Mouse (Mus musculus) testis, postnatal 14 days (tissue): ENCODE data around the gene Pard6b.

ENCODE experiments used
- DNase-seq: peaks from one replicate; pipeline ENCODE4 v3.0.0; 2021; ENCODE audit warnings: low spot score

Gene Pard6b

DNA sequence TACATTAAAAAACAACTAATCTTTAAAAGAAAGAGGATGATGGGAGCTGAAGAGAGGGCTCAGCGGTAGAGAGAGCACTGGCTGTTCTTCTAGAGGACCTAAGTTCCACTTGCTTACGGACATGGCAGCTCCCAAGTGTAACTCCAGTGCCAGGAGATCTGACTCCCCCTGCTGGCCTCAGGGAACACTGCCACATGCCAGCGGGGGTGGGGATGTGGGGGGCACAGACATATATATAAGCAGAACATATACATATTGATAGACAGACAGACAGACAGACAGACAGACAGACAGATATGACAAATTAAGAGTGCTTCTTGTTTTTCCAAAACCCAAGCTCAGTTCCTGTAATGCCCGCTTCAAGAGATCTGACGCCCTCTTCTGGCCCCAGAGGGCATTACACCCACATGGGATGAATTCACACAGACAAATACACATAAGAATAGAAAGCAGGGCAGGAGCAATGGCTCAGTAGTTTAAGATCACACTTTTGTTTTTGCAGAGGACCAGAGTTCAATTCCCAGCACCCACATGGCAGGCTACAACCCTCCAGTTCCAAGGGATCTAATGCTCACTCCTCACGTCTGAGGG lies 21.5 kb upstream of the Pard6b start:
- peak; percentile 54 for DNase-seq

DNA sequence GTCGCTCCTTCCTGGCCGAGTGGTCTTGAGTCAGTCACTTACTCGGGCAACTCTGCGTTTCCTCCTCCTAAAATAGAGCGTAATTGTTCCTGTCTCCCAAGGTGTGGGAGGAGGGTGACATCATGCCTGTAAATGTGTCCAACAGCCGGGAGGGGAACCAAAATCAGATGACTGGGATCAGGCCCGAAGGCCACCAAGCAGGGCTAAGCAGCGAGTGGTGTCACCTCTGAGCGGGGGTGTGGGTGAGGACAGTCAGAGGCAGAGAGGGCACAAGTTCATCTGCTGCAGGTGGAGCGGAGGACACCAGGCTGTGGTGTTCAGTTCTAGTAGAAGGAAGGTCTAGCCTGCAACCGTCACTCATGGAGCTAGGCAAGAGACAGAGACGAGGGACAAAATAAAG lies 17.1 kb upstream of the Pard6b start:
- DNase-seq = peak; percentile 61

DNA sequence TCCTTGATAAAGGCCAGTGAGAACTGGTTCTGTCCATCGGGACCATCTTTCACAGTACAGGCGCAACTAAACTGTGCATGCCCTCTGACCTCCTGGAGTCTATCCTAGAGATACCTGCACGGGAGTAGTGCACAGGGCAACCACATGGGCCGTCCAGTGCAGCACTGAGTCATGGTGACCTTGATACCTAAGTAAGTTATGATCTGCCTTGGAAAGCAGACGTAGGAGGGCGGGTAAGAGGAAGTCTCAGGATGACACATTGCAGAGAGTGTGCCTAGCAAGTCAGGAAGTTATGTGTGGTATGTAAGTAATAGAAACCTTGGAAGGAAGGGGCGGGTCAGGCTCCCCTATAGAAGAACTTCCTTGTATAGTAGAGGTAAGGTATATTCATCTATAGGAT lies 15.3 kb upstream of the Pard6b start:
- DNase-seq = no peak

DNA sequence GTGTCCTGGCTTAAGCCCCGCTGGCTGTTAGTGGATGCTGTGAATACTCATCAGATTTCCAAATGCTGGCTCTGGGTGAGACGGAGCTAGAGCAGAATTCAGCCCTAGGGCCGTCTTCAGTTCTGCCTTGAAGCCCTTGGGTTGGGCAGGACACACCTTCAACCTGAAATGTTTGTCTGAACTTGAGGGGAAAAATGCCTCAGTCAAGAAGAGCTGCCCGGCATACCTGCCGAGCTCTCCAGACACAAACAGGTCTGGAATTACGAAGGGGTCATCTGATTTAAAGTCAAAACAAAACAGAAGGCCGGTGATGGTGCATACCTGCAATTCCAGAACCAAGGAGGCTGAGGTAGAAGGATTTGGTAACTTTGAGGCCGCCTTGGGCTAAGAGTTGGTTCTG lies 14.0 kb upstream of the Pard6b start:
- no peak for DNase-seq

DNA sequence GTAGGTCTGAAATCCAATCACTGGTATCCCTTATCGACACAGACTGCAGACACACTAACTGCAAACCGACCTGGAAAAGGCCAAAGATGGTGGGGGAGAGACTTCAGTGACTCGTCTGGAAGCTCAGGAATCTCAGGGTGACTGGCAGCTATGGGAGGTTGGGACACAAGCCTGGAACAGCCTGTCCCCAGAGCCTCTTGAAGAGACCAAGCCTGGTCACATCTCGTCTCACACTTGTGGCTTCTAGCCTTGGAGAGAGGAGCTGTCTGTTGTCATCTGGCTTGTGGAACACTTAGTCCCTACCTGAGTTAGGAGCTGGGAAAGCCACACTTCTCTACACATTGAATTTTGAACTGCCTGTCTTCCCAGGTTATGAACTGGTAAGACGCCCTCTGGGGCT lies 10.4 kb upstream of the Pard6b start:
- DNase-seq = no peak

DNA sequence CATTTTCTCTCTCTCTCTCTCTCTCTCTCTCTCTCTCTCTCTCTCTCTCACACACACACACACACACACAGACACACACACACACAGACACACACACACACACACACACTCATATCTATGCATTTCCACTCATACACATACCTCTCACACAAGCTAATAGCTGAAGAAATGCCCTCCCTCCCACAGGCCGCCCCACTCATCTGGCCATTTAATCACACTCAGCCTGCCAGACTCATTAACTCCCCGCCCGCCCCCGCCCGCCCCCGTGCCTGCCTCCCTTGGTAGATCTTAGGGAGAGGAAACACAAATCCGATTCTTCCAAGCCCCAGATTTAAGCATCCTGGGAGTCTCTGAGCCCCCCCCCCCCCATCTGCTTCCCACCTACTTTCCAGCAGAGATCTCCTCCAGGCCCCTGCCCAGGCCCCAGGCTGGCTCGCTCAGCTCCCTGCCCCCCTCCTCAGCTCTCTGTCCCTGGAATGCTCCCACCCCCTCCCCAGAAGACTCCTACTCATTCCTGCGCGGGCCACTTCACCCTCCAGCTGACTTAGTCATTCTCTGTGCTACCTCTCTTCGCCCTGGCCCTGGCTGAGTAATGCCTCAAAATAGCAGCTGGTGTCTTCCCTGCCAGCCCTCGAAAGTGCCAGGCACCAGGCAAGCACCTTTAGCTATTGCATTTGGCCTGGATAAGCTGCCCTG lies 8.2 kb upstream of the Pard6b start:
- DNase-seq = peak; percentile 59

DNA sequence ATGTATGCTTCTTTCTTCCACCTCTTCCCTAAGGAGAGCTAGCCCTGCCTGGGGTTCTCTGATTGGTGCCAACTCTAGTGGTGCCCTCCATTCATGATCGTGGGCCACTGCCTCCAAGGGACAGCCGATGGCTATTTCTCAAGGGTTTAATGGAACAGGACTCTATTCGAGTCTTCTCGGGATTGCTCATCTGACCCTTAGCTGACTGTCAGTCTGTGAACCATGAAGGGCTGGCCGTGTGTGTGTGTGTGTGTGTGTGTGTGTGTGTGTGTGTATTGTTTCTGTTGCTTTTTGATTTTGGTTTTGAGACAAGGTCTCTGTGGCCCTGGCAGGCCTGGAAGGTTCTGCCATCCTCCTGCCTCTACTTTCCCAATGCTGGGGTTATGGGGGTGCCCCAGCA lies 7.1 kb upstream of the Pard6b start:
- DNase-seq = no peak

DNA sequence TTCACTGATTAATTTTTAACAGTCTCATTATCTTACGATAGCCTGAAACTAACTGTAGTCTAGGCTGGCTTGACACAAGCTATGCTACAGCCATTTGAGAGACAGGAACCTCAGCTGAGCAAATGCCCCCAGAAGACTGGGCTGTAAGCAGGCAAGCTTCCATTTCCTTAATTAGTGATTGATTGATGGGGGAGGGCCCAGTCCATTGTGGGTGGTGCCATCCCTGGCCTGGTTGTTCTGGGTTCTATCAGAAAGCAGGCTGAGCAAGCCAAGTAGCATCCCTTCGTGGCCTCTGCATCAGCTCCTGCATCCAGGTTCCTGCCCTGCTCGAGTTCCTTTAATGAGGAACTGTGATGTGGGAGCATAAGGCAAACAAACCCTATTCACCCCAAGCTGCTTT lies 6.3 kb upstream of the Pard6b start:
- no peak for DNase-seq

DNA sequence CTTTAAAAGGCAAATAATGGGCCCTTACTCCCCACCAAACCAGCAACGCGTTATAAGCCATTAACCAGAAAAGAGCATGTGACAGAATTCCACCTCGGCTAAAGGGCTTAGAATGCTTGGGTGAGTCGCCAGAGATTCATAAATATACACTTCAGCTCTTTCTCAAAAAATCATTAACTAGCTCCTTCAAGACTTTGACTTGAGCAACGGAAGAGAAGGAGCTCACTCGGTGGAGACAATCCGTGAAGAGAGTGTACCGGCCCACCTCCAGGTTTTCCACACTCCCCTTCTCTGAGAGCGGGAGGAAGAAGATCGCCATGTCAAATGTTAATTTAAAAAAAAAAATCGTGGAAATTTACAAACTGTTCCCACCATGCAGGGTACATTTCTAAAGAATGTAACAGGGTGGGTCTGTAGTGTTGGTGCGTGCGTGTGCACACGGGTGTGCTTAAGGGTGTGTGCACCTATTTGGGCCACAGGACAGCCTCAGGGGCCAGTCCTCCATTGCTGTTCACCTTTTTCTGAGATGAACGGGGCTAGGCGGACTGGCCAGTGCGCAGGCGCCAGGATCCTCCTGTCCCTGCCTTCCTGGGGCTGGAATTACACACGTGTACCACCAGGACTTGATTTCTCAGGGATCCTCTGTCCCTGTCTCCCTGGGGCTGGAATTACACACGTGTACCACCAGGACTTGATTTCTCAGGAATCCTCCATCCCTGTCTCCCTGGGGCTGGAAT lies 3.8 kb upstream of the Pard6b start:
- DNase-seq = no peak

DNA sequence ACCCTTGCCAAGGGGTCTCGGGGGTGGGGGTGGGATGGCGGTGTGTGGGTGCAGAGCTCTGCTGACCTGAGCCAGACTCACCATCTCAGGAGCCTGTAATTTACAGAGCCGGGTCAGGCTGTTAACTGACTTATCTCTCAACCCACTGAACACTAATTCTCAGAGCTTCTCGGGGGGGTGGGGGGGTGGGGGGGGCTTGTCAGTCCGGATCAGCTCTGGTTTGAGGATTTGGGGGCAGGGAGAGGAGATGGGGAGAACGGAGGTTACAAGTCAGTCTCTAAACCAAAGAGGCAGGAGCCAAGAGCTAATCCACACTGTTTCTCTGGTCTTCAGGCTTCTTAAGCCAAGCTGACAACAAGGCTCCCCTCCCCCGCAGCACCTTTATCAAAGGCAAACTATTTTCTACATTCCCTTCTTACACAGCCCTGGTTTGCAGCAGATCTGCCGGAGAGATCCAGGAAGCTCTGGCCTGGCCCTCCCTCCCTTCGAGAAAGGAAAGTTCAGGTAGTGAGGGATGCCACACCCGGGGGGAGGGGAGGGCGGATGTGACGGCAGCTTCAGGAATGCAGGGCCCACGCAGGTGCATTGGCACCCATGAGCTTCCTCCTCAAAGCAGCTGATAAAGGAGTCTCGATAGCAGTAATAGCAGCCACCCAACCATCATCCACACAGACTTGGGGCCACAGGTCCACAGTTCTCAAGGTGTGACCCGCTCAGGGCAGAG lies 2.5 kb upstream of the Pard6b start:
- DNase-seq = peak; percentile 43

DNA sequence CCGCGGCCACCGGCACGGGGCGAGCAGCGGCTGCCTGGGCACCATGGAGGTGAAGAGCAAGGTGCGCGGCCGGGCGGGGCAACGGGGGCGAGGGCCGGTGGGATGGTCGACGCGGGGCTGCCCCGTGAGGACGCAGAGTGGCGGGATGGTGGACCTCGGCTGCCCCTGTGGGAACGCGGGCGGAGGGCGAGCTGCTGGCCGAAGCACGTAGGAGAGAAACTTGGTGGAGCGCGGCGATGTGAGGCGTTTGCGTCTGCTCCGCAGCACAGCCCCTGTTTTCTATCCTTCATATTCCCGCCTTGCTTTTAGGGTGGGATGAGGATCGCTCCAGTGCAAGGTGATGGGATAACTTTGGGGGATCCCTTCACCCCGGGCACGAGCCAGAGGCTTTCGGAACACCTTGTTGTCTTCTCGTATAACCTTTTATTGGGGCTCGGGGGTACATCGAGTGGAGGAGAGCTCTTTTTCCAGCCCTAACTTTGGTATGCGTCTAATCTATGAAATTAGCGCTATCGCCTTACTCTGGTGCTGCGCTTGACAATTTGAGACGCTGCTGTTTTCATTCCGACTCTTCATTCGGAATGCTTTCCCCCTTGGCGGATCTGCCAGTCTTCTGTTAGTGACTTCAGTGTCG lies 612 bp downstream of the Pard6b start:
- no peak for DNase-seq

DNA sequence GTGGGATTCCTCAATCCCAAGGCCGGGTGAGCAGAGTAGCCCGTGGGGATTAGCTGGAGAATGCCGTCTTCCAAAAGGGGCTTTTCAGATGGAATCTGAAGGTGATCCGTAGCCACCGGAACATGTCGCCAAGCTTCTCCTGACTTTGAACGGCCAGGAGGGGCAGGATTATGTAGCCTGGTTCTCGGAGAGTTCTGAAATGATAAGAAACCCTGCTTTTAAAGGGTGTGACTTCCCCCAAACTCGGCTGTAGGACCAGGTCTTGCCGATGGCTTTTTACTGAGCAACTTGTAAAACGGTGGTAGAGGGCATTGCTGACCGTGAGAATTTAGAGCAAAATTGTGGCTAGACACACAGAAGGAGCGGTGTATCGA lies 1.1 kb downstream of the Pard6b start:
- no peak for DNase-seq

DNA sequence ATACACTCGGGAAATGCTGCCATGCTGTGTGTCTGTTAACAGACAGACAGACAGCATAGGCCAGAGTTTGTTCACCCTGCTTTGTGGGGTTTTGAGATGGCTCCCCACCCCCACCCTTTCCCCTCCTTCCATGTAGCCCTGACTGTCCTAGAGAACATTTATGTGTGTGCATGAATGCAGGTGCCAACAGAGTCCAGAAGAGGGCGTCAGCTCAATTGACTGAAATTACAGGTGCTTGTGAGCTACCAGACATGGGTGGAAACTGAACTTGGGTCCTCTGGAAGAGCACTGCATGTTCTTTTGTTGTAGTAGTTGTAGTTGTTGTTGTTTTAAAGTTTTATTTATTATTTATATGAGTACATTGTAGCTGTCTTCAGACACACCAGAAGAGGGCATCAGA lies 2.8 kb downstream of the Pard6b start:
- DNase-seq = no peak

DNA sequence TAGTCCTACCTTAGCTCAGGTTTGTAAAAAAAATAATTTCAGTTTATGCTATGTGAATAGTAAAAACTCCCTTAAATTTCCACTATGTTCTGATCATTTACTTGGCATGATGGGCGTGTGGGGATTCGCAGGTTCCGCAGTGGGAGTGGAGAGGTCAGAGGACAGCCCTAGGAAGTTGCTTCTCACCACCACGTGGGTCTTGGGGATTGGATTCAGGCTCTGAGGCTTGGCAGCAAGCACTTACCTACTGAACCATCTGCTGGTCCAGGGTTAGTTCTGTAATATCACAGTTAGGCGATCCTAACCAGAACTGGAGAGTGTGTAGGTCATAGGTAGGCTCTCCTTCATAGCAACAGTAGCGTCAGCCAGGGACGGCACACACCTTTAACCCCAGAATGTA lies 3.4 kb downstream of the Pard6b start:
- no peak for DNase-seq

DNA sequence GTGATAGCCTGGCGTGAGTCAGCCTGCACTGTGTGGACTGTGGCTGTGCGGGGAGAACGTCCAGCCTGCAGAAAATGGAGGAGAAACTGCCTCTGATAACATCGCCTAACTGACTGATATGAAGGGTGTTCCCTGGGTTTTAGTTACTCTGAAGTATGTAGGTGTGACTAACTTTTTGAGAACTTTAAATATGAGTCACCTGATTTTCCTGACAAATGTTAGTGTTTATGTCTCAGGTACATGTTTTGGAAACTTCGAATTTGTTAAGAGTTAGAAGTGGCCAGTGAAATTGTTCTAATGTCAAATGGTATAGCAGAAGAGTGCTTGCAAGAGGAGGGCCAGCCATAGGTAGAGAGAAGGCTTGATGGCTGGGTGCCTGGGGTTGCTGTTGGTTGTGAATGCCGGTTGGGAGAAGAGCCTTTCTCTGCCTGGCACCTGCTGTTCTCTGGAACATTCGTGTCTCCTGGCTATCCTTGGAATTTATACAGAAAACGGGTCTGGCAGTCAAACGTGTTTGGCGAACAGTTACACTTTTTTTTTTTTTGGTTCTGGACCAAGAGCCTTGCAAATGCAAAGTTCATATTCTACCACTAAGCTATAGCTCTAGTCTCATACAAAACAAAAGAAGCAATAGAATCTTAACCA lies 4.9 kb downstream of the Pard6b start:
- no peak for DNase-seq

DNA sequence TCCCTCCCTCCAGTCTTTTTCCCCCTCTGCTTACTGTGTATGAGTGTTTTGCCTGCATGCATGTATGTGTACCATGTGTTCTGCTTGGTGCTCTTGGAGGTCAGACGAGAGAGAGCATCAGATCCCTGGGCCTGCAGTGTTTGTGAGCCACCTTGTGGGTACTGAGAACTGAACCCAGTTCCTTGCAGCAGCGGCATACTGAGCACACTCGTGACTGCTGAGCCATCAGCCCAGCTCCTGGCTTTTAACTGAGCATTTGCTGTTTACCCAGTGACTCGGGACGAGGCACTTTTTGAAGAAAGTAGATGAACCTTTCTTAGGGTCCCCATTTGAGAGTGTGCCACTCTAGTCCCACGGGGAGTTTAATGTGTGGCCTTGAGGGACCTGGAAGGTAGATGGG lies 5.5 kb downstream of the Pard6b start:
- DNase-seq = no peak

DNA sequence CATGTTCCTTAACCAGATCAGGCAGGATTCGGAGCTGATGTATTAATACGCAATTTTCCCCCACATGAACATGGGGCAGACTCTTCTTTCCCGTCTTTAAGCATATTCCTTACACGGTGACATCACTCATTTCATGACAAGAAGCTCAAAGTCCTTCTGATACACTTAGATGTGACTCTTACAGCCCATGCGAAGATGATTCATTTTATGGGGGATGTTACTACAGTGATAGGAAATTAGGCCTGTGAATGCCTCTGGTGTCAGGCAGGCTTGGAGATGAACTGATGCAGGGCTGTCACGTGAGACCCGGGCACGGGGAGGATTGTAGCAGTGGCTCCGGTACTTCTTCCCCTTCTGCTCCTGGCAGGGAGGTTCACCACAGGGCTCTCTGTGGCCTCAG lies 6.0 kb downstream of the Pard6b start:
- DNase-seq = no peak

DNA sequence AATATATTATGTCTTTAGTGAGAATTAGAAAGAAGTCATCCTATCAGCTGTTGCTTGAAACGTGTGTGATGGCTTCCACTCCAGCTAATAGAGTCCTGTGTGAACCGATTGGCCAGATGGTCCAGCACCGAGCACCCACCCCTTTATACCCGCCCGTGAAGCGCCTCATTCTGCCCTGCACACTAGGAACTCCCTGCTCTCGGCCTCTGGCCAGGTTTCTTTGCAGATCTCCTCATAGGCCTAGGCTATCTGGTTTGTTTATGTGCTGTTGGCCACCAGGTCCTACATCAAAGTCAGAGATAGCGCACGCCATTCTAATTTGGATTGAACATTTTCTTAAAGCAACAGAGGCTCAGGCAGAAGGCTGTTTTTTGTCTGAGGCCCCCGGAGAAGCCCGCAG lies 10.8 kb downstream of the Pard6b start:
- DNase-seq = no peak

DNA sequence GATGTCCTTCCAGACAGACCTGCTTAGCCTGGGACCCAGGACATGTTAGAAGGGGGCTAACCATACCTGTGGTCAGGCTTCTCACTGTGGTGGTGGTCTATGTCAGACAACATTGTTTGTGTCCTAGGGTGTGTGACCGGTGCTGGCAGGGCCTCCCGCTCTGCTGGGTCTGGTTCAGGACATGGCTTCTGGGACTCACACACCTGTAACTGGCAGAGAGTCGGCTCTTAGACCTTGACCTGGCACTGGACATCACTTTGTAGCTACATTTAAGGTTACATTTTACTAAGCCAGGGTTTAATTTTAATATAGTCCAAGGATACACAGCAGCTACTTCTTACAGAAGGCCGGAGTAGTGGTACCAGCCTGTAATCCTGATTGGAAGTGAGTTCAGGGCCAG lies 12.3 kb downstream of the Pard6b start:
- no peak for DNase-seq

DNA sequence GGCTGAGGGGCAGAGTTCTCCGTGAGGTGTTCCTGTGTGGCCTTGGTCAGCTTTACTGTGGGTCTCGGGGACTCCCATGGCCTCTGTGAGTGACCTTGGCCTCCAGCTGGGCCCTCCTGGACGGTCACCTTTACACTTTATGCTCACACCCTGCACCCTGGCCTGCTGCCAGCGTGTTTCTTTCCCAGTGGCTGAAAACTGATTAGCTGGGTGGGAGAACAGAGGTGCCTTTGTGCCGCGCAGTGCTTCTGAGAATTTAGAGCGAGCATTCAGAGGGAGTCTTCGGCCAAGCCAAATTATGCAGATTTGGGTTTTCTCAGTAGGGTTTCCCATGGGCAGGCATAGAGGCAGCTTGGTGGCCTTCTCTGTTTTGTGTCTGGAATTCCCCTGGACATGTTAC lies 14.3 kb downstream of the Pard6b start:
- DNase-seq = peak; percentile 82

DNA sequence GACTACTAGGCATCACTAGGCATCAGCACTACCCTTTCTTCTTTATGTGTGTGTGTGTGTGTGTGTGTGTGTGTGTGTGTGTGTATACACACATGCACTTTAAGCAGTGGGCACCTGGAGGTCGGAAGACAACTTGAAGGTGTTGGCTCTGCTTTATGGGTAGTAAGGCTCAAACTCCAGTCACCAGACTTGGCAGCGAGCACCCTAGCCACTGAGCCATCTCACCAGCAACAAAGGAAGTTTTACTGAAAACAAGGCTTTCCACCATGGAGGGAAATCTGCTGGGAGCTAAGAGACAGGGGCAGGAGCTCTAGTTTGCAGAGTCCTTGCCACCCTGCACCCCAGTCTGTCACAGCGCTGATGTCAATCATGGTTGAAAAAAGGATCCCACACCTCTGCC lies 15.7 kb downstream of the Pard6b start:
- DNase-seq = no peak

DNA sequence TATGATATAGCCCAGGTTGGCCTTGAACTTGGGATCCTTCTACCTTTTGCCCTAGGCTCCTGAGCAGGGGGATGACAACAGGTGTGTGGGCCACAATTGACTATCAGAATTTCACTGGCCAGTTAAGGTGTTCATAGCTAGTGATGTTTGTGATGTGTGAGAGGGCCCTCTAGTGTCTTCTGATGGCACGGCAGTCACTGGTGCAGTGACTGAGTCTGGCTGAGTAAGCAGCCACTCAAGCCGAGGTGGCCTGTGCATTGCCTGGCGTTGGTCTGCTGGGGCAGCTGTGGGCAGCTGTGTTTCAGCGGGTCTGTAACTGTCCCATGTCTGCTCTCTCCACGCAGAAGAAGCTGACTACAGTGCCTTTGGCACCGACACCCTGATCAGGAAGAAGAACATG lies 17.2 kb downstream of the Pard6b start:
- no peak for DNase-seq
